ENCODE assay signal across 8 mouse cellular contexts in the genomic region with DNA sequence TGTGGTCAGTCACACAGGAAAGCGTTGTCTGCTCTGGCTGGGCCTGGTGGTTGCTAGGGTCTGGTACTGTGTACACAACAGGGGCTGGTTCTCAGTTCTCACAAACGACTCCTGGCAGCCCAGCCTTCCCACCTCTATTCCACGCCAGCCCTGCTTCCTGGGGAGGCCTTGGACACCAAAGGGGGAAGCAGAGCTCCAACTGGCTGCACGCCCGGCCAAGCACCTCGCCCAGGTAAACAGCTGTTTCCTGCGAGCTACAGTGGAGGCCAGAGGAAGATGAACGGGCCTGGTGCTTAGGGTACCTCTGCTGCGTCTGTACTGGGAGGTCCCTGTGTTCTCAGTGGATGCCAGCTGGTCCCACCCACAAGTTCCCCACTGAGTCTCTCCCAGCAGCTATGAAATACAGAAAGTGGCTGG. TPM values are rescaled to one million over a fixed set of nuclear protein-coding genes. Genes with fewer than 3 reads are reported as not detected.
DNase-seq lines count a peak whose midpoint lies in the region; ATAC-seq lines count a peak whose summit lies in the region.

No protein-coding gene starts in this region.

- no peak for ATAC-seq in forebrain, embryonic 11.5 days (replicated peaks; ENCODE audit: low FRiP score)
- no peak for ATAC-seq in neural tube, embryonic 12.5 days (ENCODE audit: low FRiP score, low read depth)
- no peak for ATAC-seq in monocyte, adult 5-6 weeks (replicated peaks; ENCODE audit: insufficient number of reproducible peaks, low FRiP score, low TSS enrichment, poor library complexity, severe bottlenecking)

- no peak overlapping the region for H3K4me3 ChIP-seq in forebrain, embryonic 10.5 days
- no peak overlapping the region for H3K4me3 ChIP-seq in forebrain, embryonic 11.5 days (ENCODE audit: low read depth, low read length)
- H3K4me3 ChIP-seq in neural tube, embryonic 12.5 days, result no peak overlapping the region

- intact Hi-C loops in left cerebral cortex, postnatal 36 days (cut with DNase I), result no loop called here

- peaks cover 51% of the 10 kb centered on the region for H3K4me1 ChIP-seq in forebrain, embryonic 10.5 days
- H3K4me1 ChIP-seq in forebrain, embryonic 11.5 days (replicated peaks; ENCODE audit: control insufficient read depth, insufficient read depth, low read length), result peaks cover 5% of the 10 kb centered on the region
- peaks cover 26% of the 10 kb centered on the region for H3K4me1 ChIP-seq in neural tube, embryonic 12.5 days

- WGBS in forebrain, embryonic 10.5 days, result 79% methylated on average over 9 of the region's 9 CpGs
- 75% methylated on average over 9 of the region's 9 CpGs for WGBS in forebrain, embryonic 11.5 days
- 66% methylated on average over 9 of the region's 9 CpGs for WGBS in neural tube, embryonic 12.5 days

- H3K27me3 ChIP-seq in forebrain, embryonic 10.5 days (ENCODE audit: poor library complexity, severe bottlenecking), result no peaks in the 10 kb centered on the region
- H3K27me3 ChIP-seq in forebrain, embryonic 11.5 days (ENCODE audit: control insufficient read depth, insufficient read depth, low read length), result no peaks in the 10 kb centered on the region
- no peaks in the 10 kb centered on the region for H3K27me3 ChIP-seq in neural tube, embryonic 12.5 days (replicated peaks)

- peak overlapping the region; percentile 41; the same call in 1 of the 2 replicates for H3K27ac ChIP-seq in forebrain, embryonic 10.5 days
- no peak overlapping the region for H3K27ac ChIP-seq in forebrain, embryonic 11.5 days (ENCODE audit: low read depth, low read length)
- peak overlapping the region; percentile 6; the same call in 1 of the 2 replicates for H3K27ac ChIP-seq in neural tube, embryonic 12.5 days

- H3K4me2 ChIP-seq in forebrain, embryonic 11.5 days (ENCODE audit: low read depth, low read length, severe bottlenecking), result no peak overlapping the region
- no peak overlapping the region for H3K4me2 ChIP-seq in neural tube, embryonic 12.5 days (replicated peaks)

- no peaks in the 10 kb centered on the region for H3K9me3 ChIP-seq in forebrain, embryonic 10.5 days
- no peaks in the 10 kb centered on the region for H3K9me3 ChIP-seq in forebrain, embryonic 11.5 days (ENCODE audit: control insufficient read depth, low read length)
- no peaks in the 10 kb centered on the region for H3K9me3 ChIP-seq in neural tube, embryonic 12.5 days

- no peak overlapping the region for H3K9ac ChIP-seq in forebrain, embryonic 11.5 days (ENCODE audit: low read length)
- no peak overlapping the region for H3K9ac ChIP-seq in neural tube, embryonic 12.5 days

- DNase-seq in forebrain, embryonic 10.5 days (ENCODE audit: extremely low spot score, low spot score), result no peak
- DNase-seq in forebrain, embryonic 11.5 days (ENCODE audit: low spot score), result no peak
- DNase-seq in urinary bladder, postnatal 36 days (ENCODE audit: low spot score in 2 of 2), result peak; percentile 7 to 28
- no peak for DNase-seq in urinary bladder, adult 18-20 months (ENCODE audit: low spot score in 2 of 2)
- DNase-seq in left cerebral cortex, postnatal 36 days (ENCODE audit: low spot score in 2 of 2), result peak; percentile 36 to 56
- no peak for DNase-seq in adrenal gland, postnatal 14 days

- peaks cover 13% of the 10 kb centered on the region for H3K36me3 ChIP-seq in forebrain, embryonic 10.5 days (replicated peaks)
- no peaks in the 10 kb centered on the region for H3K36me3 ChIP-seq in forebrain, embryonic 11.5 days (ENCODE audit: control insufficient read depth, insufficient read depth, low read length)
- peaks cover 10% of the 10 kb centered on the region for H3K36me3 ChIP-seq in neural tube, embryonic 12.5 days

RNA-seq across cellular contexts. Expression of a gene that starts 29.9 kb away (rescaled TPM):
- polyA plus RNA-seq in forebrain, embryonic 10.5 days (2016; fragmentation: Nextera tagmentation; extraction: Ambion mirVana), result 14.8 and 16.4 TPM in 2 replicates
- 16.3 and 18.1 TPM in 2 replicates for polyA plus RNA-seq in forebrain, embryonic 11.5 days (2014; fragmentation: Nextera tagmentation; extraction: Ambion mirVana)
- 100 to 1,000 TPM; 116 to 140 TPM for total RNA-seq in left cerebral cortex, postnatal 36 days (2021)
- 22.3 and 24.6 TPM in 2 replicates for polyA plus RNA-seq in neural tube, embryonic 12.5 days (2016; fragmentation: Nextera tagmentation; extraction: Ambion mirVana)
- 19.4 and 20.6 TPM in 2 replicates for total RNA-seq in adrenal gland, postnatal 14 days (2021)
- 1.8 to 7.0 TPM (median 6.5 TPM) in 3 replicates for total RNA-seq in monocyte, adult 5-6 weeks (2017)

RNA-seq across cellular contexts. Expression of a gene that starts 36.1 kb away (rescaled TPM):
- polyA plus RNA-seq in forebrain, embryonic 10.5 days (2016; fragmentation: Nextera tagmentation; extraction: Ambion mirVana), result 0.19 and 0.38 TPM in 2 replicates
- 0.56 TPM in 1 of 2 replicates, not detected in the other for polyA plus RNA-seq in forebrain, embryonic 11.5 days (2014; fragmentation: Nextera tagmentation; extraction: Ambion mirVana)
- total RNA-seq in left cerebral cortex, postnatal 36 days (2021), result under 1 TPM; 0.25 to 0.88 TPM
- 0.42 and 0.68 TPM in 2 replicates for polyA plus RNA-seq in neural tube, embryonic 12.5 days (2016; fragmentation: Nextera tagmentation; extraction: Ambion mirVana)
- 1.4 TPM in 1 of 2 replicates, not detected in the other for total RNA-seq in adrenal gland, postnatal 14 days (2021)
- total RNA-seq in monocyte, adult 5-6 weeks (2017), result 0.11 to 4.1 TPM (median 0.19 TPM) in 3 replicates

RNA-seq across cellular contexts. Expression of a gene that starts 56.4 kb away (rescaled TPM):
- polyA plus RNA-seq in forebrain, embryonic 10.5 days (2016; fragmentation: Nextera tagmentation; extraction: Ambion mirVana), result 14.5 and 16.3 TPM in 2 replicates
- polyA plus RNA-seq in forebrain, embryonic 11.5 days (2014; fragmentation: Nextera tagmentation; extraction: Ambion mirVana), result 25.6 and 25.8 TPM in 2 replicates
- total RNA-seq in left cerebral cortex, postnatal 36 days (2021), result 10 to 100 TPM; 59.2 to 66.3 TPM
- polyA plus RNA-seq in neural tube, embryonic 12.5 days (2016; fragmentation: Nextera tagmentation; extraction: Ambion mirVana), result 29.4 and 31.3 TPM in 2 replicates
- 64.0 and 64.4 TPM in 2 replicates for total RNA-seq in adrenal gland, postnatal 14 days (2021)
- total RNA-seq in monocyte, adult 5-6 weeks (2017), result 21.5 to 44.5 TPM (median 27.6 TPM) in 3 replicates

Comparison
In these comparisons a context has a peak if more than half of its experiments do, and no peak if none do; other contexts are left out.
1. DNase-seq: peak in urinary bladder, postnatal 36 days (2 of 2) and left cerebral cortex, postnatal 36 days (2 of 2); none in forebrain, embryonic 10.5 days (single experiment), forebrain, embryonic 11.5 days (single experiment), urinary bladder, adult 18-20 months (0 of 2) and adrenal gland, postnatal 14 days (single experiment).